Mouse (Mus musculus): ENCODE results near the gene Fam76a. TPM values are rescaled to one million over a fixed set of nuclear protein-coding genes. Genes with fewer than 3 reads are reported as not detected.
"Not testable (repeated sequence)": the region's sequence is repeated elsewhere in the genome, so short reads cannot be mapped to it uniquely, and the experiment has no call there.

The Fam76a gene
- polyA plus RNA-seq, 1 experiment from 2014 or later, result 47.9 TPM

DNA sequence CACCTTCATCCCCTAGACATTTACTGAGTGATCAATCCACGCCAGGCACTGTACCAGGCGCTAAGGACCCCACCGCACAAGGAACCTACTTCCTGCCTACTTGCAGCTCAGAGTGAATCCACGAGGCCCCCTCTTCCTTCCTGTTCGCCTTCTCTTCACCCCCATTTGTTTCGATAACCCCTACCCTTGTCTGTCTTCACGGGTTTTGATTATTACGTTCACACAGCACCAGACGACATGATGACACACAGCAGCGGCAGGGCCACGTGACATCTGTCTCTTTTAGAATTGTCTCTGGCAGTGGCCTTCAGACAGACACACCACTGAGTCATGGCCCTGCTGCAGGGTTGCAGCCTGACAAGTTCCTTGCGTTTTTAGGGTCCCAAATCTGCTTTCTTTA lies 21.7 kb upstream of the Fam76a start:
- Histone ChIP-seq H3K36me3 (no peaks in the 10 kb centered on the region), H3K9me3 (replicated peaks) (no peaks in the 10 kb centered on the region), H3K27ac (replicated peaks) (no peak overlapping the region), H3K4me2 (replicated peaks) (no peak overlapping the region), H3K9ac (no peak overlapping the region), H3K27me3 (no peaks in the 10 kb centered on the region), H3K4me1 (peaks cover 26% of the 10 kb centered on the region), H3K4me3 (replicated peaks) (no peak overlapping the region)
- 69% methylated on average over 12 of the region's 12 CpGs for WGBS
- no peak for ATAC-seq (ENCODE audit: insufficient number of reproducible peaks, low FRiP score, low TSS enrichment, low read depth)

DNA sequence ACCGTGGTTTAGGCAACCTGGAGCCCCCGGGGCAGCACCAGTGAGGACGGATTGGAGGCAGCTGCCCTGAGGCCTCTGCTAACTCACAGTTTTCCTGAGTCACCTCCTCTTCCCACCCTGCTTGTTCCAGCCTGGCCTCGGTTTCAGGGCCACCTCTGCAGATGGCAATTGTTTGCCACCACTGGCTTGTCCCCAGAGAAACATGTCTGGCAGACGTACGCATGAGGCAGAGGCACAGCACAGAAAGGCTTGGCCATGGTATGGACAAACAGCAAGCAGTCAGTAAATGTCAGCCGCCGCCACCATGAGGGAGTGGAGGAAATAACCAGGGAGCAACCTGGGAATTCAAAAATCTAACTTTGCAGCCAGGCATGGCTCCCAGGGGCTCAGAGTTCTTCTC lies 20.7 kb upstream of the Fam76a start:
- Histone ChIP-seq H3K27me3 (no peaks in the 10 kb centered on the region), H3K4me2 (replicated peaks) (no peak overlapping the region), H3K9ac (no peak overlapping the region), H3K4me3 (replicated peaks) (no peak overlapping the region), H3K4me1 (peaks cover 36% of the 10 kb centered on the region), H3K9me3 (replicated peaks) (no peaks in the 10 kb centered on the region), H3K36me3 (no peaks in the 10 kb centered on the region), H3K27ac (replicated peaks) (no peak overlapping the region)
- WGBS, result 48% methylated on average over 8 of the region's 8 CpGs
- ATAC-seq (ENCODE audit: insufficient number of reproducible peaks, low FRiP score, low TSS enrichment, low read depth), result no peak

DNA sequence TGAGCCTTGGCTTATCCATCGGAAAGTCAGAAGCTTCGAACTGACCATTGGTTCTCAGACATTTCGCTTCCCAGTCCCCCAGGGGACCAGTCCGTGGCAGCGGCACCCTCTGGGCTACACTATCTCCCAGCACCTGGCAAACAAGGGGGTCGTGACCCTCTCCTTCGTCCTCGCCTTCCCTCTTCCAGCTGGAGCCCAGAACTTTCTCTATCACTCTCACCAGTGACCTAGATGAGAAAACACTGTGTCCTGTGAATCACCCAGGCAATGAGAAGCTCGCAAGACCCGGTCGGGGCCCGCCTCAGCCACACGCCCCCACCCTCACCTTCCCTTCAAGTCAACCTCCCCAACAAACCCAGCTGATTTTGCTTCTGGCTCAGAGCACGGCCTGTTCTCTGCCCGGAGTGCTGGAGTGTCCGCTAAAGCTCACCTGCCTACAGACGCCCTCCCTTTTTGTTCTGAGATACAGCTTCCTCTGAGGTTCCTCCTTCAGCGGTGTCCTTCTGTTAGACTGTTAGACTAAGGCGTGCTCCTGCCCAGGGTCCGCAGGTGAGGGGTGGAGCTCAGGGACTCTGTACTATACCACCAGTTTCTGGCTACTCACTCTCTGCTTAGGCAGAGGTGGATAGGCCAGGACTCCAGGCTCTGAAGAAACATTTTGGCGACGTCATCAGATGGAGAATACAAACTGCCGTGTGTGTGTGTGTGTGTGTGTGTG lies 18.8 kb upstream of the Fam76a start:
- Histone ChIP-seq H3K4me1 (peaks cover 29% of the 10 kb centered on the region), H3K9me3 (replicated peaks) (no peaks in the 10 kb centered on the region), H3K4me2 (replicated peaks) (no peak overlapping the region), H3K9ac (no peak overlapping the region), H3K36me3 (no peaks in the 10 kb centered on the region), H3K27ac (replicated peaks) (no peak overlapping the region), H3K27me3 (no peaks in the 10 kb centered on the region), H3K4me3 (replicated peaks) (no peak overlapping the region)
- no peak for ATAC-seq (ENCODE audit: insufficient number of reproducible peaks, low FRiP score, low TSS enrichment, low read depth)
- 55% methylated on average over 23 of the region's 23 CpGs for WGBS

DNA sequence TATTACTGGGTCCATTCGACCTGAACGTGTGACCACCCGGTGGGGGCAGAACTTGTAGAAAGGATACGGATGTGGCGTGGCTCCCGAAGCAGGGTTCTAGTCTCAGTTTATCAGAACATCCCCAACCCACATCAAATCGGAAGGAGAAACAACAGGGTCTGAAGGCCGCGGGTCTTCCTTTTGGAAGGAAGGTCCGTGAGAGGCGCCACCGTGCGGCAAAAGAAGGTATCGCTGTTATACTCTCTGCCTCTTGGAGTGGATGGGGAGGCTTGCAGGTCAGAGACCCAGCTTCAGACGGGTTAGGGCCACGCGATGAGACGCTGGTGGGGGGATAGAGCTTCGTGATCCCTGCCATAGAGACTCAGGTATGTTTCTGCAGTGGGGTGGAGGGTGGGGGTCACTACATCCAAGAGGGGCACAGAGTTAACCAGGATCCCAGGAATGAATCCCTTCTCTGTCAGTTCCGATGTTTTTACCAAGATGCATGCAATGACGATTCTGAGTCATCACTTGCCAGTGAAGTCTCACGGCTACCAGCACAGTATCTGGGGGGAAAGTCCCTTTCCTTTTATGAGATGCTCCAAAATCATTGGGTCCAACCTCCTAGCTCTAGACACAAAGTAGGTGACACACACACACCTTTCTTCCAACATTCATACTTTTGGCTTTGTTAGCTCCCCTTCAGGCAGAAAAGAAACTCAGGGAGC lies 17.2 kb upstream of the Fam76a start:
- no peak overlapping the region for H3K9ac ChIP-seq
- peak overlapping the region; percentile 93; the same call in 1 of the 2 replicates for H3K27ac ChIP-seq (replicated peaks)
- peak overlapping the region; percentile 27; the same call in 1 of the 2 replicates for H3K4me2 ChIP-seq (replicated peaks)
- no peaks in the 10 kb centered on the region for H3K36me3 ChIP-seq
- H3K4me3 ChIP-seq (replicated peaks), result no peak overlapping the region
- peaks cover 17% of the 10 kb centered on the region for H3K4me1 ChIP-seq
- H3K27me3 ChIP-seq, result no peaks in the 10 kb centered on the region
- no peak for ATAC-seq (ENCODE audit: insufficient number of reproducible peaks, low FRiP score, low TSS enrichment, low read depth)
- 25% methylated on average over 22 of the region's 22 CpGs for WGBS
- no peaks in the 10 kb centered on the region for H3K9me3 ChIP-seq (replicated peaks)

DNA sequence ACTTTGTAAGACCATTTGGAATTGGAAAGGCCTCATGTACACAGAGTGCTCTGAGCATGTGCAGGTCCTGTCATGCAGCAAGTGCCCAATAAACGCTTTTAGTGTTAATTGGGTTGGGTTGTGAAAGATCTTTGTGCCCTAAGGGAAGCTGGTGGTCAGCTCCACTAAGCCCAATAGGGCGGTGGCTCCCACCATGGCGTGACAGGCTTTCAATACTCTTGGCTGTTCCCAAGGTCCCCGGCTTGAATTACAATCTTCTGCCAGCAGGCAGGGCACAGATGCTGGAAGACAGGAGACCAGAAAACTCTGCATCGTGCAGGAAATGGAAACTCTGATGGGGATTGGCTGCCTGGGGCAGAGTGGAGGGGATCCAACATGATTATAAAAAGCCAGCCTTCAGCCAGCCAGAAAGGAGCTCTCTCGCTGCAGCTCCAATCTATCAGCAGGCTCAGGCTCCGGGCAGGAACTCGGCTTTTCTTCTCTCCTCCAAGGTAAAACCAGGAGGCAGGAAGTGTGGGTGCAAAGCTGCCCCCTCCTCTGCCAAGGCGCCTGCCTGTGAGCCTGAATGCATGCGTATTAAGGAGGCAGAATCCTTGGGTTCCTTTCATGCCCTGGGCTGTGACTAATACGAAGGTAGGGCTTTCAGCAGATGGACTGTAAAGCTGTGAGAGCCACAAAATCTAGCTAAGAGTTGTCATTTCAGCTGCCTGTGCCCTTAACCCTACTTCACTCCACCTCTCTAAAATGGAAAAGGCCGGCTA lies 16.0 kb upstream of the Fam76a start:
- peak overlapping the region; percentile 42 for H3K4me2 ChIP-seq (replicated peaks)
- peak; percentile 73 for ATAC-seq (ENCODE audit: insufficient number of reproducible peaks, low FRiP score, low TSS enrichment, low read depth)
- no peaks in the 10 kb centered on the region for H3K36me3 ChIP-seq
- no peaks in the 10 kb centered on the region for H3K27me3 ChIP-seq
- peak overlapping the region; percentile 15 for H3K4me3 ChIP-seq (replicated peaks)
- H3K27ac ChIP-seq (replicated peaks), result peak overlapping the region; percentile 93
- H3K9me3 ChIP-seq (replicated peaks), result no peaks in the 10 kb centered on the region
- peaks cover 17% of the 10 kb centered on the region for H3K4me1 ChIP-seq
- no peak overlapping the region for H3K9ac ChIP-seq
- WGBS, result 14% methylated on average over 12 of the region's 12 CpGs

DNA sequence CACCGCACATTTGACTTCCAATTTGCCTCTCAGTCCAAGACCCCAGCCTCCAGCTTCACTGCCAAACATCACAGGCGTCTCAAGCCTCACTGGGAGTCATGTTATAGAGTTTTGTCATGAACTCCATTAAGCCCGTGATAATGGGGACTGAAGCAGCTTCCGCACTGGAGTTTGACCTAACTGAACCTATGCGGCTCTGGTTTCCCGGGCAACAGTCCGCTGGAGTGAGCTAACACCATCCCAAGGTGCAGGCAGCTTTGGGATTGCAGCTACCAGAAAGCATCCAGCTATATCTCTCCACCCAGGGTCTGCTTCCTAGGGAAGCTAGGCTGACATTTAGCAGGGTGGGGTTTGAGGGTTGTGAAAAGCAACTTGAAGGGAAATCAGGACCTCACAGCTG lies 12.3 kb upstream of the Fam76a start:
- Histone ChIP-seq H3K27ac (replicated peaks) (no peak overlapping the region), H3K36me3 (no peaks in the 10 kb centered on the region), H3K4me3 (replicated peaks) (no peak overlapping the region), H3K9me3 (replicated peaks) (no peaks in the 10 kb centered on the region), H3K9ac (no peak overlapping the region), H3K4me2 (replicated peaks) (no peak overlapping the region), H3K4me1 (peaks cover 16% of the 10 kb centered on the region), H3K27me3 (no peaks in the 10 kb centered on the region)
- no peak for ATAC-seq (ENCODE audit: insufficient number of reproducible peaks, low FRiP score, low TSS enrichment, low read depth)
- WGBS, result 27% methylated on average over 7 of the region's 7 CpGs

DNA sequence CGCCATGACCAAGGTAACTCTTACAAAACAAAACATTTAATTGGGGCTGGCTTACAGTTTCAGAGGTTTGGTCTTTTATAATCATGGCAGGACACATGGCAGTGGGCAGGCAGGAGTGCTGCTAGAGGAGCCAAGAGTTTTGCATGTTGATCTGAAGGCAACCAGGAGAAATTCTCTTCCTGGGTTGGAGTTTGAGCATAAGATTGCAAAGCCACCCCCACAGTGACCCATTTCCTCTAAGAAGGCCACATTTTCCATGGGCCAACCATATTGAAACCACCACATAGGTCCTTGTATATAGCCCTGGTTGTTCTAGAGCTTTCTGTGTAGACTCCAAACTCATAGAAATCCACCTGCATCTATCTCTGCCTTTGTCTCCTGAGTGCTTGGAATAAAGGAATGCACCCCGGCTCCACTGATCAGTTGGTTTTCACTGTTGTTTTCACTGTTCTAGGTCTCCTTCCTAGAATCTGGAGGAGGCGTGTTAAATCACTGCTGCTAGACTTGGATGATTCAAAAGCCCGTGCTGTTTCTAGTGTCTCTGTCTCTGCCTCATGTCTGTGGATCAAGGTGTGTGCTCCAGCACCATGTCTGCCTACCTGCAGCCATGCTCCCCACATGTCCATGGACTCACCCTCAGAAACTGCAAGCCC lies 10.5 kb upstream of the Fam76a start:
- ATAC-seq (ENCODE audit: insufficient number of reproducible peaks, low FRiP score, low TSS enrichment, low read depth), result no peak
- no peaks in the 10 kb centered on the region for H3K36me3 ChIP-seq
- no peak overlapping the region for H3K4me3 ChIP-seq (replicated peaks)
- H3K9ac ChIP-seq, result no peak overlapping the region
- 79% methylated on average over 4 of the region's 4 CpGs for WGBS
- no peak overlapping the region for H3K27ac ChIP-seq (replicated peaks)
- H3K27me3 ChIP-seq, result no peaks in the 10 kb centered on the region
- H3K4me2 ChIP-seq (replicated peaks), result no peak overlapping the region
- no peaks in the 10 kb centered on the region for H3K9me3 ChIP-seq (replicated peaks)
- H3K4me1 ChIP-seq, result no peaks in the 10 kb centered on the region

DNA sequence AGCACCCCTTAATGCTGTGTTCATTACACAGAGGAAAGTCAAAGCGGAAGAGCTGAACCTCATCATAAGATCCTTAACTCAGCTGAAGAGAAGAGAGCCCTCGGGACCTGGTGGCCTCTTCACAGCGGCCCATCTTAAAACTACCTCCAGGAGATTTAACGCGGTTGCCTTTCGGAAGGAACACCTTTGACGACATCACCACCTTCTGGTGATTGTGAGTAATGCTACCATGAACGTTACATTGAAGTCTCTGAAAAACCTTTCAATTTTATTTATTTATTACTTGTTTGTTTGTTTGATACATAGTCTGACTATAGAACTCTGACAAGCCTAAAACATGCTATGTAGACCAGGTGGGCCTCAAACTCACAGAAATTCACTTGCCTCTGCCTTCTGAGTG lies 8.4 kb upstream of the Fam76a start:
- no peak overlapping the region for H3K4me3 ChIP-seq (replicated peaks)
- H3K4me2 ChIP-seq (replicated peaks), result no peak overlapping the region
- no peaks in the 10 kb centered on the region for H3K36me3 ChIP-seq
- H3K4me1 ChIP-seq, result no peaks in the 10 kb centered on the region
- ATAC-seq (ENCODE audit: insufficient number of reproducible peaks, low FRiP score, low TSS enrichment, low read depth), result no peak
- H3K27me3 ChIP-seq, result no peaks in the 10 kb centered on the region
- H3K9ac ChIP-seq, result no peak overlapping the region
- H3K27ac ChIP-seq (replicated peaks), result no peak overlapping the region
- no peaks in the 10 kb centered on the region for H3K9me3 ChIP-seq (replicated peaks)
- WGBS, result 7% methylated on average over 8 of the region's 8 CpGs

DNA sequence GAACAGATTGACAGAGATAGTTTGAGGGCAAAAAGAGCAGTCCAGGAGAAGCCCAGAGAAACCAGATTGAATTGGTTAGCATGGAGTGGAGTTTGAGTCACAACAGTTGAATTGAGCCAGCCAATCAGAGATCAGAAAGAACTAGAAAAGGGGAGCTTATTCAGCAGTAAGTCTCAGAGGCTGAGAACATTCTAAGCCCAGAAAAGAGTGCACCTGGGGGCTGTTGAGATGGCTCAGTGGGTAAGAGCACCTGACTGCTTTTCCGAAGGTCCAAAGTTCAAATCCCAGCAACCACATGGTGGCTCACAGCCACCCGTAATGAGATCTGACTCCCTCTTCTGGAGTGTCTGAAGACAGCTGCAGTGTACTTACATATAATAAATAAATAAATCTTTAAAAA lies 4.2 kb upstream of the Fam76a start:
- not testable (repeated sequence) for H3K4me3 ChIP-seq (replicated peaks); H3K27ac ChIP-seq (replicated peaks); H3K4me2 ChIP-seq (replicated peaks); H3K9me3 ChIP-seq (replicated peaks); H3K36me3 ChIP-seq; H3K27me3 ChIP-seq; ATAC-seq (ENCODE audit: insufficient number of reproducible peaks, low FRiP score, low TSS enrichment, low read depth); H3K4me1 ChIP-seq; H3K9ac ChIP-seq
- 71% methylated on average over 2 of the region's 2 CpGs for WGBS

DNA sequence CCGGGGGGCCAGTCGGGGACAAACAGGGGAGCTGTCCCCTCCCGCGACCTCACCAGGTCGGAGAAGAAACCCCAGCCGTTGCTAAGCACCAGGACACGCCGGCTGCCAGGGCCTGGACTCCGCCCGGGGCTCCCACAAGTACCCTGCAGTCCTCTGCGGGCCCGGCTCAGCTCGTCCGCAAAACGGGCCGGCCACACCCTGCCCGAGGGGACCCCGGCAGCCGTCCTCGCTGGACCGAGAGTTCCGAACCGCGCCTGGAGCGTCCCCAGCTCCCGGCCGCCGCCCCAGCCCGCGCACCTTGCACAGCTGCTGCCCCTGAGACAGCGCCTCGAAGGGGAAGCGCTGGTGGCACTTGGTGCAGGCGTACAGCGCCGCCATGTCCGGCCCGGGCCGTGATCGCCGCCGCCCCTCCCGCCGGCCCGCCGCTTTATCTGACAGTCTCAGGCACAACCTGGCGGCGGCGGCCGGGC lies 262 bp downstream of the Fam76a start:
- no peaks in the 10 kb centered on the region for H3K27me3 ChIP-seq
- H3K9me3 ChIP-seq (replicated peaks), result no peaks in the 10 kb centered on the region
- H3K36me3 ChIP-seq, result peaks cover 17% of the 10 kb centered on the region
- H3K4me1 ChIP-seq, result peaks cover 13% of the 10 kb centered on the region
- peak overlapping the region; percentile 77 for H3K4me2 ChIP-seq (replicated peaks)
- 0% methylated on average over 50 of the region's 50 CpGs for WGBS
- H3K9ac ChIP-seq, result peak overlapping the region; percentile 85
- ATAC-seq (ENCODE audit: insufficient number of reproducible peaks, low FRiP score, low TSS enrichment, low read depth), result peak; percentile 6; the same call in 1 of the 2 replicates
- H3K4me3 ChIP-seq (replicated peaks), result peak overlapping the region; percentile 98
- H3K27ac ChIP-seq (replicated peaks), result peak overlapping the region; percentile 75

DNA sequence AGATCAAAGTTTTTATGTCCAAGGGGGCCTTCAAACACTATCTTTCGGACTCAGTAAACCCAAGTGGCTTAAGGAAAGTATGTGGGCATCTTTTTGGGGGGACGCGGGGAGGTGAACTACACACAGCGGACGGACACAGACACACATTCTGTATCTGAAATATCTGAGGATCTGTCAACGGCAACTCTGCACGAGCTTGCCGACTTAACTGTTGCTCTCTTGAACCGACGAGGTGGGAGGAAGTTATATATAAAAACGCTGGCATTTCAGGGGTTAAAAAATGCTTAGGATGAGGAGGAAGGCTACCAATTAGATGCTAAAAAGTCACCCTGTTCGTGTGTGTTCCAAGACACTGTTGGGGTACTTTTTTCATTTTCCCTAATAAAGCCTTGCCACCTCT lies 870 bp downstream of the Fam76a start:
- H3K4me3 ChIP-seq (replicated peaks), result peak overlapping the region; percentile 98
- H3K4me1 ChIP-seq, result peaks cover 13% of the 10 kb centered on the region
- no peaks in the 10 kb centered on the region for H3K9me3 ChIP-seq (replicated peaks)
- peak overlapping the region; percentile 85 for H3K9ac ChIP-seq
- no peak overlapping the region for H3K27ac ChIP-seq (replicated peaks)
- peaks cover 20% of the 10 kb centered on the region for H3K36me3 ChIP-seq
- H3K4me2 ChIP-seq (replicated peaks), result peak overlapping the region; percentile 77
- no peak for ATAC-seq (ENCODE audit: insufficient number of reproducible peaks, low FRiP score, low TSS enrichment, low read depth)
- WGBS, result 35% methylated on average over 12 of the region's 12 CpGs
- H3K27me3 ChIP-seq, result no peaks in the 10 kb centered on the region

Measured in embryonic facial prominence, embryonic 15.5 days (tissue).